Mouse (Mus musculus): ENCODE data around the gene Rybp. TPM values are rescaled to one million over a fixed set of nuclear protein-coding genes. Genes with fewer than 3 reads are reported as not detected.

Gene Rybp
- total RNA-seq, 2 experiments from 2014 or later: 52.3 to 57.9 TPM

DNA sequence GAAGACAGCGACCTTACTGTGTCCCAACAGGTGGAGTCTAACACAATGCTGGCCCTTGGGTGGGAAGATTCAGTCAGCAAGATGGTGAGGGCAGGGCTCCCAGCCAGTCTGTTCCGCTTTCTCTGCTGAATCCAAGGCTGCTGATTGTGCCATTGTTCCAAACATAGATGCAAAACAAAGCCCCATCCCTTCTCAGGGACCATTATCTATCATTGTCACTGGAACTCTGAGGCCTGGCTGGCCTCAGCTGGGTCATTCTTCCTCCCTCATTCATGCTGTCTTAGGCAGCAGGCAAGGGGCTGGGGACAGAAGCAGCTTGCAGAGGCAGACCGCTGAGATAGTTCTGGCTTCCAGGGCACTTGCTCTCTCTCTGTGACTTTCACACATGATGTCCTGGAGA, 83.8 kb downstream of the Rybp start:
- no peak for DNase-seq (ENCODE audit: extremely low spot score in 1 of 2, low spot score in 2 of 2)
- intact Hi-C loops (cut with DNase I): no loop called here

DNA sequence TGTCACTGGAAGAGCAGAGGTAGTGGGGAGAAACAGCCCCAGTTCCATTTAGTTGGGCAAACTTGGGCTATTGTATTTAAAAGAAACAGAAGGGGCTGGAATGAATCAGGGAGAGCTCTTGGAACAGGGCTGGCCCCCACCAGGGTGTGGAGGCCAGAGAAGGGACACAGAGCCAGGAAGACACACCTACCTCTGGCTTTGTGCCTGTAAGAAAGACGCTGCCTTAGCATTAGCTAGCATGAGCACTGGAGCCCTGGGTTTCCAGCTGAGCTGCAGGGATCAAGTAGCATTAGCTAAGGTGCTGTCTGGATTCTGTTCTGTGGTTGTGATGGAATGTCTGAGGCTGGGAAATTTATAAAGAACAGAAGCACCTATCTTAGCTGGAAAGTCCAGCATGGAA, 85.2 kb downstream of the Rybp start:
- intact Hi-C loops (cut with DNase I): no loop called here
- DNase-seq (ENCODE audit: extremely low spot score in 1 of 2, low spot score in 2 of 2): no peak

DNA sequence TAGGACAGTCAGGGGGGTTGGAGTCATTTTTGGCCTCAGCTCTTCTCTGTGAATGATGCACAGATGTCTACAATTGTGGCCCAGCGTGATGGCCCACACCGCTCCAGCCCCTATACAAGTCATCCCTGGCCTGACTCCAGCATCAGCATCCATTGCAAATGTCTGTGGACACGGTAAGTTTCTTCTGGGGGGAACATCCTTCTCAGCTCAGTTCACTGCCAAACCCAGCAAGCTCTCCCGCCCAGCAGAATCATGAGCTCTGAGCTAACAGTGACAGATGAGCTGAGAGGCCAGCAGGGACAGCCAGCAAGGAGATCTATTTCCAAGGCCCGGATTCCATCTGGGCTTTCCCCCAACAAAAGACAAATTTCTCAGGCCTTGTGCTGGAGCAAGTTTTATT, 90.2 kb downstream of the Rybp start:
- intact Hi-C loops (cut with DNase I): no loop called here
- peak in 1 of 2 experiments; percentile 45 for DNase-seq (ENCODE audit: extremely low spot score in 1 of 2, low spot score in 2 of 2)

DNA sequence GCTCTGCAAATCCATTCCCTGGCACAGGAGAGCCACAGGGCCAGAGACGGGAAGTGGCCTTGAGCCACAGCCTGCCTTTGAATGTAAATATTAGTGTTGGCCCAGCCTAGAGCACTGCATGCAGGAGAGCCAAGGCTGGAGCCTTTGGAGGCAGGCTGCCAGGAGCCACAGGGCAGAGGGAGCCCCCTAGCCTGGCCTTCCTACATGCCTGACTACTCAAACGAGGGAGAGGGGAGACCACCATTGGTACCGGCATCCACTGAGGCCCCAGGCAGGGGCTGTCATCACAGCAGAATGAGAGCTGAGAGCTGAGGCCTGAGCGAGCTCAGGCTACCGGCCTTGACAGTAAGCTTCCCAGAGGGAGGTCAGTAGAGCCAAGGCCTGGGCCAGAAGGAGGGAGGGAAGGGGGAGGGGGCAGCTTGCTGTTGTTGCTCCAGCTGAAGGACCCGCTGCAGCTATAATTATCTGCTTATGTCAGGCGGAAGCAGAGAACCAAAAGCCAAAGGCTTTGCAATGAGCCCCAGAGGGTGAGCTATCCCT, 91.3 kb downstream of the Rybp start:
- DNase-seq (ENCODE audit: extremely low spot score in 1 of 2, low spot score in 2 of 2): peak in 1 of 2 experiments; percentile 80
- intact Hi-C loops (cut with DNase I): no loop called here

DNA sequence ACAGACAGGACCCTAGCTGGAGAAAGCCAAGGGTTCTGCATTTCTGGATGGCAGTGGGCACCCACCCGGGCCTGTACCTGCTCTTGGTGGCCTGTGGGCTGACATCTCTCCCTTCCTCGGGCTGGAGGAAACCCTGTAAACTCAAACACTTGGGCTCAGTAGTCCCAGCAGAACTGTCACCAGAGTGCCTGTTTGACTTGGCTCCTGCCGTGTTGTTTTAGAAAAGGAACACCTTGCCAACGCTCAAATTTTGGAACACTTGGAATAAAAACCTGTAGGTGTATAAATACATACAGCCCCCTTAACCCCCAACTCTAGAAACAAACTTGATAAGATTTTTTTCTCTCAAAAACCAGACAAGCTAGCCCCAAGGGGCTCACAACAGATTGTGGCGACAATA, 92.2 kb downstream of the Rybp start:
- intact Hi-C loops (cut with DNase I): no loop called here

DNA sequence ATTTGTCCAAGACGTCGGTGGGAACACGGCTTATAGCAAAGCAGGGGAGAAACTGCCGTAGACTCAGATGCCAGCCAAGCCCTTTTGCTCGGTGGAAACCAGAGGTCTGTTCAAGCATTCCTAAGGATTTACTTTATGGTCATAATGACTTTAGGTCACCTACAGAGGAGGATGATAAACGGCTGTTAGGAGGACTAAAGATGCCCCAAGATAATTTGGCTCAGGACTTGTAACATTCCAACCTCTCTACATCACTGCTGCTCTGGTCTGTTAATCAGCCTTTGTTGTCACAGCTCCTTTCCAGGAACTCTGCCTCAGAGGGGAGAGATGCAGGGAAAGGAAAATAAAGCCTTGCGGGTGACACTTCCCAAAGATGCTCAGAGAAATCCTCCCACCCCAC, 93.5 kb downstream of the Rybp start:
- intact Hi-C loops (cut with DNase I): no loop called here
- no peak for DNase-seq (ENCODE audit: extremely low spot score in 1 of 2, low spot score in 2 of 2)

More for the DNA sequence above, 92.2 kb downstream of the Rybp start:
- no peak for DNase-seq (ENCODE audit: extremely low spot score in 1 of 2, low spot score in 2 of 2)

DNA sequence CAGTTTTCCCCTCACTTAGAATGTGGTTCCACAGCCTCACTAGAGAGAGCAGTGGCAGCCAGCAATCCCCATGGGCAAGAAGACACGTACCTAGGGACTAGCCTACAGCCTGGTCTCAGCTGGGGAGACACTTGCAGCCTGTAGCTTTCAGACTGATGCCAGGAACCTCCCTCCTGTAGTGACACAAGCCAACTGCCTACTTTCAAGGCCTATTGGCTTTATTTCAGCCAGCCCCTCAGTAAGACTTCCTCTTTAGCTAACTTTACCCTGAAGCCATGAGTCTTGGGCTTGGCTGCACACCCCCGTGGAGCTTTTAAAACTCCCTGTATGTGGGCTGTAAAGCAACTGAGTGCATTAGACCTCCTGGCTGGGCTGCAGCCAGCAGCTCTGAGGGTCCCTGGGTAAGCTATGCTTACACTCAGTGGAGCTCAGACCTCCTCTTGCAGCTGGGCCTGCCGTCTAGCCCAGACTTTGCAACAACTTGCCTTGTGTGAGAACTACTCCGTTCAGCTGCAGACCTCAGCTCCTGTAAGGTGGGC, 94.5 kb downstream of the Rybp start:
- intact Hi-C loops (cut with DNase I): no loop called here
- no peak for DNase-seq (ENCODE audit: extremely low spot score in 1 of 2, low spot score in 2 of 2)

DNA sequence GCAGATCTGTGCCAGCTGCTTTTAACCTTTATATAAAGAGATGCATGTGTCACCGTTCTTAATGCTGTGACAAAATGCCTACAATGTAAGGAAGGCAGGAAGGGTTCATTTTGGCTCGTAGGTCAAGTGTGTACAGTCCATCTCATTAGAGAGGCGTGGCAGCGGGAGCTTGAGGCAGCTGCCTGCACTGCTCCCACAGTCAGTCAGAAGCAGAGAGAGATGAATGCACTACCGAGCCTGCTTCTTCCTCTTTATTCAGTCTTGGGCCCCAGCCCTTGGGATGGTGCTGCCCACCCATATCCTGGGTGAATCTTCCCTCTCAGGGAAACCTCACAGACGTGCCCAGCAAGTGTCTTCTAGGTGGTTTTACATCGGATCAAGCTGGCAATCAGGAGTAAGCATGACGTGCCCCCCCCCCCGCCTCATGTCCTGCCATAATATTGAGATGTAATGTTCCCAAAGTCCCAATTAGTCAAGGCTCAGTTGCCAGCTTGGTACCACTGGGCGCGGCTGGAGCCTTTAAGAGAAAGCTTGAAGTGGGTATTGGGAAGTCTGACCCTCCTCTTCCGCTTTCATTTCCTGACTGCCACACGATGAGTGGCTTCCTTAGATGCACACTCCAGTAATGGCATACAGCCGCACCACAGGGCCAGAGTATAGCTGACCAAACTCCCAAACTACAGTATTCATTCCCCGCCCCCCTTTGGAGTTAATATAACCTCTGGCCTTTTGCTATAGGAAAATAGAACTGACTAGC, 96.3 kb downstream of the Rybp start:
- no peak for DNase-seq (ENCODE audit: extremely low spot score in 1 of 2, low spot score in 2 of 2)
- intact Hi-C loops (cut with DNase I): no loop called here

DNA sequence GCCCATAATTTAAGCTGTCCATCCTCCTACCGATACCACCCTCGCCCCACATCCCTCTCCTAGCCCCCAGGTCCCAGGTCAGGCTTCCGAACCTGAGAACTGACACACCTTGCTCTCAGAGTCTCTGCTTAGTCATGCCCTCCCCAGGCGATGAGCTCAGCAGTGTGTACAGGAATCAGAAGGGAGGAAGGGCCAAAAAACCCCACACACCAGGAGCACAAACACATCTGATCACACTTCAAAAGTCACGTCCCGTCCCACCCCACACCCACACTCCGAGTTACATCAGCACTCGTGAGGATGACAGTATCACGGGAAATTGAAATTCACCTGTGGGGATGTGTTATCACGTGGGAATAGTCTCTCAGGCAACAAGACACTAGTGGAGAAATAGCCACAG, 97.0 kb downstream of the Rybp start:
- DNase-seq (ENCODE audit: extremely low spot score in 1 of 2, low spot score in 2 of 2): no peak
- intact Hi-C loops (cut with DNase I): no loop called here

DNA sequence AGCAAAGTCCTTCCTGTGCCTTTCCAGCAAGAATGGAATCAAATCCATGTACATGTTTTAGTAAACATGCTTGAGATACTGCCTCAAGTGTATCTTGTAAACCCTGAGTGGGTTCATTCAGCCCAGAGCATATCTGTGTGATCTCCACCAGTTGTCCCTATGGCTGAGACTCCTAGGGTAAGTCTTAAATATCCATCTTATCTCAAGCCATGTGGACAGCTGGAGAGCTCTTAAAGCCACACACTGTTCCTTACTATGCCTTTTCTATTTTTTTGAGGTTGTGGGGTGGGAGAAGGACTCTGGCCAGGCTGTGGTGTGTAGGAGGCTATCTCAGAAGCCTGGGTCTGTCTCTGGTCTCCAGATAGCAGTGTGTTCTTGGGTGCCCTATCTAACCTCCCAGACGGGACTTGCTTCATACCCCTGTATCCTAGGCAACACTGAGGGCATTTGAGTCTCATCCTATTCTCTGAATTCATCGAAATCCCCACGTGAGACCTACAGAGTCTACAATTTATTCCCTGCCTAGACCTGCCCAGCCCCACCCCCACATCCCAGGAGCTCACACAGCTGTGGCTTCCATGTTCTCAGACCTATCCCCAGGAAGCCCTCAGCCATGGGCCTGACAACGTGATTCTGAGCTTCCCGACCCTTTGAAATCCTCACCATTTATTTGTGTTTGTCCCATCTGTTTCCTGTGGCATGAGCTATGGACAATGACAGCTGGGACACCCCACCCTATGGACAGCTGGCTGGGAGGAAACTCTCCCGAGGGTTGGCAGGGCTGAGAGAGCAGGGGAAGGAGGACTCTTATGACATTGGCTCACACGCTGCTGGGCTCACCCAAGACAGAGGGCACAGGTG, 98.2 kb downstream of the Rybp start:
- peak in 1 of 2 experiments; percentile 80 for DNase-seq (ENCODE audit: extremely low spot score in 1 of 2, low spot score in 2 of 2)
- intact Hi-C loops (cut with DNase I): no loop called here

DNA sequence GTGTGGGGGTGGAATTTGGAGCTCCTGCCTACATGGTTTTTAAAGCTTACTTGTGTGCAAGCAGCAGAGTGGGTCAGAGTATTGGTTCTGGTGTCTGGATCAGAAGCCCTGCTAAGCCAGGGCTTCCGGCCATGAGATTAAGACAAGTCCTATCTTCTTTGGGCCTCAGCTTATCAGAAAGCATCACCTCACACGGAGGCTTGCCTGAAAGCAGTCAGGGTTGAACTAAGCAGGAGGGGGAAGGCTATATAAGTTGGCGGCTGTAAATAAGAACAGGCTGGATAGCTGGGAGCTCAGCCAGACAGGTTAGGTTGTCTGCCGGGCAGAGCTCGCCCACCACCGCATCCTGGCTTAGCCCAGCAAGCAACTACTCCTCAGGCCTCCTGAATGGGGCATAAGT, 99.5 kb downstream of the Rybp start:
- intact Hi-C loops (cut with DNase I): no loop called here
- DNase-seq (ENCODE audit: extremely low spot score in 1 of 2, low spot score in 2 of 2): no peak

DNA sequence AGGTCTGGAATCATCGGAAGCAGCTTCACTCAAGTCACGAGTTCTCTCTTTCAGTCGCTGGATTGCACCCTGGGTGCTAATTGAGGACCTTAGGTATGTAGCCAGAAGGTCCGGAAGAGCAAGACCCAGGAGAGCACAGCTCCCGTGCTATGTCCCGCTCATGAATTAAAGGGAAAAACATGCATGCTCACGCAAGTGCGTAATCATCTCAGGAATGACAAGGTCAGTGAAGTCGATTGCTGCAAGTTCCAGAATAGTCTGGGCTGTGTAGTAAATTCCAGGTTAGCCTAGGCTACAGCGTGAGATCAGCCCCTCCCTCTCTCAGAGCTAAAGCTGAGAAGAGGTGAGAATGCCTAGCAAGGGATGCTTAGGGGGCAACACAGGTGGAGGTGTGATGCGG, 100.5 kb downstream of the Rybp start:
- DNase-seq (ENCODE audit: extremely low spot score in 1 of 2, low spot score in 2 of 2): no peak
- intact Hi-C loops (cut with DNase I): no loop called here

DNA sequence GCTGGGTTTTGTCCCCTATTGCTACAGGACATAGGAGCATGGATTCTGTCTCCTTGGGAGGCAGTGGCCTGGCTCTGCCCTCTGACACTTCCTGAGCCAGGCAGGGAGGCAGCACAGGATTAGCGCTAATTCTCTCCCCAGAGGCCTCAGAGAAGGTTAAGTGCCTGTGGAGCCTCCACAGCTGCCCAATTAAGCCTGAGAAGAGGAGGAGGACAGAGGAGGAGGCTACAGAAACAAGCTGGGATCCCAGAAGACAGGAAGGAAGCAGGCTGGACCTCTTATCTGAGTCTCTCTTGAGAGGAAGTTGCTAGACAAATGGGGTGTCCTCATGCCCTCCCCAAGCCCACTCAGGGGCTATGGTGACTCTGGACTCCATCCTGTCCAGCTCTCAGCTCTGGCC, 101.8 kb downstream of the Rybp start:
- intact Hi-C loops (cut with DNase I): no loop called here

DNA sequence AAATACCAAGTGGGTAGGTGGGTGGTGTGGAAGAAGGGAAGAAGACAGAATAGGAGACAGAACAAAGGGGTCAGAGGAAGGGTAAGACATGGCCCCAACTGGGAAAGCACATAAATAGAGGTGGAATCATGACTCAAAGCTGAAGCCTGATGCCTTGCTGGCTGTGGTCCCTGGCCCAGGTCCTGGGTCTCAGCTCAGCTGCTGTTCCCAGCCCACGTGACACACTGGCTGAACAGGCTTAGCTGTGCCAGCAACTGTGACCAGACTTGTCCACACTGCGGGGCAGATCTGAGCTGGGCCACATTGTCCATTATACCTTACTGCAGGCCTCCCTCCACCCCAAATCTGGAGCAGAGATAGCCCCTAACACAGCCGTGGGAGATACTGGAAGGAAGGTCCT, 103.9 kb downstream of the Rybp start:
- no peak for DNase-seq (ENCODE audit: extremely low spot score in 1 of 2, low spot score in 2 of 2)
- intact Hi-C loops (cut with DNase I): no loop called here

More for the DNA sequence above, 101.8 kb downstream of the Rybp start:
- no peak for DNase-seq (ENCODE audit: extremely low spot score in 1 of 2, low spot score in 2 of 2)

DNA sequence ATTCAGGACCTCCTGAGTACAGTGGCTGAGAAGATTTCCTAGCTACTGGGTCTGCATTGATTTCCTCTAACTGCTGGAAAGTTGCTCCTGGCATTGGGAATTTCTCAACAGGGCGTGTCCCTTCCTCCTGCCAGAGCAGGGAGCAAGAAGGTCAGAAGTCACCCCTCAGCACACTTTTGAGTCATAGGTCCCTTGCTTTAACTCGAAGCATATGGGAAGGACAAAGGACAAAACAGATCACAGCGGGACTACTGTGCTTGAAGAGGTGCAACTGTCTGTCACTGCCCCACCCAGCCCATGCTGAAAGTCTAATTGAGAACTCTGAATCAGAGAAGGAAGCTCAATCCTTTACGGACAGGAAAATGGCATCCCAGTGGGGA, 106.4 kb downstream of the Rybp start:
- intact Hi-C loops (cut with DNase I): no loop called here
- DNase-seq (ENCODE audit: extremely low spot score in 1 of 2, low spot score in 2 of 2): no peak

DNA sequence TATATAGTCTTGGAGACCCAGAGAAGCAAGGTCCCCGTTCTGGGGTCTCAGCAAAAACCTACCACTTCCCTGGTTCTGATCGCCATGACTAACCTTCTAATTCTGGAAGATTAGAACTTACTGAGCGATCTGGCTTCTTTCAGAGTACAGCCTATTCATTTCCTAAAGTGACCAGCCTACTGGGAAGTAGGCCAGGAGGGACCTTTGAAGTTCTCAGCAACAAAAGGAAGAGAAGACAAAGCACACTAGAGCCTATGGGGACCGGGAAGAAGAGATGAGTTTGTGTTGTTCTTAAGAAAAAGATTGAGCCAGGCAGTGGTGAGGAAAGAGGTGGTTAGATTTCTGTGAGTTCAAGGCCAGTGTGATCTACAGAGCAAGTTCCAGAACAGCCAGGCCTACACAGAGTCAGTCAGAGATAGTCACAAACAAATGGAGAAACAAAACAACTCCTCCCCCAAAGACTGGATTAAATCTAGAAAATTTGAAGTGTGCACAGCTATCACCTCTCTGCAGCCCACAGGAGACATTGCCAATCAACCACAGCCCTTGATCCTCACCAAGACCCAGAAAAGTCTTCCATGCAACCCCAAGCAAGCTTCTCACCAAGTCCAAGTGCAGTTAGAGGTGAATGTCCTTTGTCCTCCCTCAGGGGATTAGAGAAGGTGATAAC, 106.9 kb downstream of the Rybp start:
- no peak for DNase-seq (ENCODE audit: extremely low spot score in 1 of 2, low spot score in 2 of 2)
- intact Hi-C loops (cut with DNase I): no loop called here

DNA sequence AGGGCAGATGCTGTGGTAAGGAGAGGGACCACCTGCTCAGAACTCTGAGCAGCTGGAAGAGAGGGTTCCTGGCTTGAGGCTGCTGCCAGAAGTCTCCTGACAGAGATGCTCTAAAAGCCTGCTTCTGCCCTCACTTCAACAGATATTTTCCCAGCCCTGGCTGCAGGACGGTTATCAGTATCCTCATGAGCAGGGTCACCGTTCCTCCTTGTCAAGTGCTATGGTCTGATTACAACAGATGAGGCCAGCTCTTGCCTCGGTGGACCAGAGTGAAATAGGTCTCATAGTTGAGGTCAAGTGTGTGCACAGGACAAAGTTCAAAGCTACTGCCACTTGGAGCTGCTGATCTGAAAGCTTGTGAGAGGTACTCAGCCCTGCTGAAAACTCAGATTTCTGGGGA, 108.5 kb downstream of the Rybp start:
- DNase-seq (ENCODE audit: extremely low spot score in 1 of 2, low spot score in 2 of 2): no peak
- intact Hi-C loops (cut with DNase I): no loop called here
